Mouse (Mus musculus) stomach, embryonic 16.5 days (tissue): ENCODE data around the gene Cox7b. TPM values are rescaled to one million over a fixed set of nuclear protein-coding genes. Genes with fewer than 3 reads are reported as not detected.
A peak's percentile ranks its signal among the peaks of the same experiment; 100 is the strongest.

ENCODE experiments used
- ATAC-seq: fragments of 200-750 bp; cut with Nextera tagmentation; 2 replicates; pipeline ENCODE4 v1.8.0; 2017; ENCODE audit warnings: moderate number of reproducible peaks, moderate TSS enrichment; ENCODE audit not compliant: insufficient read depth, low FRiP score
- H3K27ac ChIP-seq: fragments of 300-500 bp; sonication (generic); 2 replicates; pipeline ENCODE4 v1.5.1; 2014; ENCODE audit warnings: low read length
- H3K27me3 ChIP-seq: fragments of 300-500 bp; sonication (generic); 2 replicates; pipeline ENCODE4 v1.6.1; 2014; ENCODE audit warnings: low read length, control low read depth, mixed read lengths; ENCODE audit not compliant: control insufficient read depth, insufficient read depth
- H3K36me3 ChIP-seq: fragments of 300-500 bp; sonication (generic); 2 replicates; pipeline ENCODE4 v1.6.1; 2014; ENCODE audit warnings: low read length; ENCODE audit not compliant: control insufficient read depth, insufficient read depth
- H3K4me1 ChIP-seq: fragments of 300-500 bp; sonication (generic); 2 replicates; pipeline ENCODE4 v1.6.1; 2014; ENCODE audit warnings: low read length, control low read depth, mixed read lengths; ENCODE audit not compliant: control insufficient read depth, insufficient read depth
- H3K4me2 ChIP-seq: fragments of 300-500 bp; sonication (generic); 2 replicates; pipeline ENCODE4 v1.6.1; 2014; ENCODE audit warnings: low read depth, low read length, mixed read lengths
- H3K4me3 ChIP-seq: fragments of 300-500 bp; sonication (generic); replicated peaks from 2 replicates; pipeline ENCODE4 v1.5.1; 2014; ENCODE audit warnings: mild to moderate bottlenecking, low read length
- H3K9ac ChIP-seq: fragments of 300-500 bp; sonication (generic); 2 replicates; pipeline ENCODE4 v1.6.1; 2014; ENCODE audit warnings: low read length
- H3K9me3 ChIP-seq: fragments of 300-500 bp; sonication (generic); replicated peaks from 2 replicates; pipeline ENCODE4 v1.6.1; 2016; ENCODE audit warnings: low read length, control low read depth; ENCODE audit not compliant: control insufficient read depth
- WGBS: fragments of 180-500 bp; shearing (Covaris S2); extraction: QIAGEN DNeasy Blood & Tissue Kit; methylation state at CpG from one replicate; pipeline ENCODE4 v1.1.7; 2014; 5-methylcytosine and 5-hydroxymethylcytosine counted together
- polyA plus RNA-seq: library from polyadenylated mRNA; unstranded; fragments of >200 nt; fragmentation: Nextera tagmentation; extraction: Ambion mirVana; gene quantifications from 2 replicates; pipeline ENCODE4 v1.2.1, GENCODE M21; 2015

The Cox7b gene
- polyA plus RNA-seq, 1 experiment from 2014 or later = 440 TPM

- peak overlapping the region; percentile 23; the same call in 1 of the 2 replicates for H3K27ac ChIP-seq
- 35% methylated on average over 2 of the region's 2 CpGs for WGBS
- H3K27me3 ChIP-seq = no peaks in the 10 kb centered on the region
- H3K9me3 ChIP-seq = no peaks in the 10 kb centered on the region
- no peak overlapping the region for H3K4me2 ChIP-seq
- peak; percentile 44; the same call in 1 of the 2 replicates for ATAC-seq
- peaks cover 9% of the 10 kb centered on the region; the same call in 1 of the 2 replicates for H3K4me1 ChIP-seq
- no peak overlapping the region for H3K9ac ChIP-seq
- no peak overlapping the region for H3K4me3 ChIP-seq
- H3K36me3 ChIP-seq = no peaks in the 10 kb centered on the region
Measured at GRCm38 (mm10) chrX:106045455-106045854, 30.0 kb downstream of the Cox7b start.

GRCm38 (mm10) chrX:106045928-106046327 is 30.4 kb downstream of the Cox7b start:
- no peak for ATAC-seq
- WGBS = 44% methylated on average over 9 of the region's 9 CpGs
- Histone ChIP-seq H3K9me3 (no peaks in the 10 kb centered on the region), H3K36me3 (no peaks in the 10 kb centered on the region), H3K4me3 (0 out of 2 replicates have a peak overlapping the region, but pooled peaks have one; percentile 3), H3K4me1 (peaks cover 8% of the 10 kb centered on the region; the same call in 1 of the 2 replicates), H3K27me3 (no peaks in the 10 kb centered on the region), H3K9ac (no peak overlapping the region), H3K27ac (peak overlapping the region; percentile 70), H3K4me2 (0 out of 2 replicates have a peak overlapping the region, but pooled peaks have one; percentile 21)

GRCm38 (mm10) chrX:106048191-106048590 is 32.7 kb downstream of the Cox7b start:
- Histone ChIP-seq H3K9ac (no peak overlapping the region), H3K36me3 (no peaks in the 10 kb centered on the region), H3K4me3 (no peak overlapping the region), H3K4me2 (no peak overlapping the region), H3K27me3 (no peaks in the 10 kb centered on the region), H3K9me3 (no peaks in the 10 kb centered on the region), H3K4me1 (peaks cover 7% of the 10 kb centered on the region; the same call in 1 of the 2 replicates), H3K27ac (no peak overlapping the region)
- peak; percentile 42; the same call in 1 of the 2 replicates for ATAC-seq
- 52% methylated on average over 1 of the region's 1 CpGs for WGBS

Other genes with a start within 250 kb of the Cox7b start
- gene Atrx, start 86.3 kb upstream of the Cox7b start, polyA plus RNA-seq = 137 and 154 TPM in 2 replicates
- gene Magt1, start 3.8 kb upstream of the Cox7b start, polyA plus RNA-seq = 78.7 and 82.3 TPM in 2 replicates
- 27.6 and 28.3 TPM in 2 replicates for gene Atp7a, start 11.6 kb downstream of the Cox7b start, polyA plus RNA-seq
- 1.4 TPM in 2 replicates for gene Tlr13, start 127.5 kb downstream of the Cox7b start, polyA plus RNA-seq
- 302 and 332 TPM in 2 replicates for gene Pgk1, start 171.4 kb downstream of the Cox7b start, polyA plus RNA-seq
- gene Taf9b, start 205.5 kb downstream of the Cox7b start, polyA plus RNA-seq = 11.5 and 12.7 TPM in 2 replicates
- gene Fnd3c2, start 239.7 kb downstream of the Cox7b start, polyA plus RNA-seq = not detected in 2 replicates